Mouse (Mus musculus): ENCODE measurements at regions not wholly inside any gene's neighbourhood (a gene's known extent, or its start where the extent isn't known, plus 50 kb on each side); places are given as distances from the start of the nearest gene placed in this dataset.

DNA sequence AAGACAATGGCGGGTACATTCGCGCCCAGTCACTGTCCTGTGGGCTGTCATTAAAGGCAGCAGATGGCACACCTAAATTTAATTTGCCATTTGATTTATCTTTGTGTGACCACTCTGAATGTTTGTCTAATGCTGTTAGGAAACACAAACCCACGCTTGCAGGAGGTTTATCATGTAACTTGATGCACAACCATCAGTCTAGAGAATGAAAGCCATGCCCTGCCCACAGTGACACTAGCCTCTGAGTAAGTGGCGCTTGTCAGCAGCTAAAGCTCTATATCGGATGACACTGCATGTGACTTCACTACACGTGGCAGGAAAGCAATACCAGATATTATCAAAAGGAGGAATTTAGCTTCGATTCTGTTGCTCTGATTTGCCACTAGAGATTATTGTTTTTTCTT, 89.9 kb downstream of the Uqcrfs1 start:
- no peak for TF ChIP-seq CTCF (conservative IDR thresholded peaks at IDR 0.05; ENCODE audit: insufficient read depth, insufficient read length, low read depth, low read length)
- TF ChIP-seq POLR2A (IDR thresholded peaks at IDR 0.05; ENCODE audit: low read depth, low read length): no peak
